Mouse (Mus musculus): ENCODE results near the gene Adamtsl4.
"Not testable (repeated sequence)": the region's sequence is repeated elsewhere in the genome, so short reads cannot be mapped to it uniquely, and the experiment has no call there.

Adamtsl4 gene

GRCm38 (mm10) chr3:95660788-95661478 lies 26.8 kb downstream of the Adamtsl4 start:
- DNase-seq (ENCODE audit: low read depth) = peak; percentile 43

GRCm38 (mm10) chr3:95659948-95660347 lies 27.8 kb downstream of the Adamtsl4 start:
- DNase-seq (ENCODE audit: low read depth) = no peak

DNA sequence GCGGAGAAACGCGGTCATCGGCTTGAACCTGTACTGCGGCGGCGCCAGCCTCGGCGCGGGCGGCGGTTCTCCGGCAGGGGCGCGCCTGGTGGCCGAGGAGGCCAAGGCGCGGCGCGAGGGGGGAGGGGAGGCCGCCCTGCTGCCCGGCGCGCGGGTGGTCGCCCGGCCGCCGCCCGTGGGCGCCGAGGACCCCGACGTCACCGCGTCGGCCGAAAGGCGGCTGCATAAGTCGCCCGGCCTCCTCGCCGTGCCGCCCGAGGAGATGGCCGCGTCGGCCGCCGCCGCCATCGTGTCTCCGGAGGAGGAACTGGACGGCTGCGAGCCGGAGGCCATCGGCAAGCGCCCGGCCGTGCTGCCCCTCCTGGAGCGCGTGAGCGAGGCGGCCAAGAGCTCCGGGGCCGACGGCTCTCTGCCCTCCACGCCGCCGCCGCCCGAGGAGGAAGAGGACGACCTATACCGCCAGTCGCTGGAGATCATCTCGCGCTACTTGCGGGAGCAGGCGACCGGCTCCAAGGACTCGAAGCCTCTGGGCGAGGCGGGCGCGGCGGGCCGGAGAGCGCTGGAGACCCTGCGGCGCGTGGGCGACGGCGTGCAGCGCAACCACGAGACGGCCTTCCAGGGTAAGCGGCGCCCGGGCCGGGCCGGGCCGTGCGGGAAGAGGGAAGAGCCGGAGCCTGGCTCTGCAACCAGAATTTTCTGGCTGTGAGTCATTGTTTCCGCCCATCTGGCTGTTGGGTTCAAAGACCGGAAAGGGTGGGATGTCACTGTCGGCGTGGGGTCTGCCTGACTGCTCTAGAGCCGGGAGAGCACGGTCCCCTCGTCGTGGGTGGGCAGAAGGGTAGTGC lies 28.6 kb downstream of the Adamtsl4 start:
- peak; percentile 83 for DNase-seq (ENCODE audit: low read depth)

- peak; percentile 89 for DNase-seq (ENCODE audit: low read depth)
Observed at GRCm38 (mm10) chr3:95658236-95658867, 29.4 kb downstream of the Adamtsl4 start, which contains the start of gene Mcl1. TSS of gene Mcl1 (plus strand) at chr3:95658788.

DNA sequence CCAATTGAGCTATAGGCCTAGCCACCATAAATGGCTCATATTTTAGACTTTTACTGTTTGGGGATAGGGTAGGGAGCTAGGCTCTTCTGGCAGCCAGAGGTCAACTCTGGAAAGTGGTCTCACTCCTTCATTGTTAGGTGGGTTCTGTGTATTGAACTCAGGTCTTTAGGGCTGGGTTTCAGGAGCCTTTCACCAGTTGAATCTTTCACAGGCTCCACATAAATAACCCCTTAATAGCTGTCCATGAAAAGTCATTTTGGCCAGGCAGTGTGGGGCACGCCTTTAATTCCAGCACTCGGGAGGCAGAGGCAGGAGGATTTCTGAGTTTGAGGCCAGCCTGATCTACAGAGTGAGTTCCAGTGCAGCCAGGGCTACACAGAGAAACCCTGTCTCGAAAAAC lies 30.0 kb downstream of the Adamtsl4 start:
- DNase-seq (ENCODE audit: low read depth) = no peak

GRCm38 (mm10) chr3:95657108-95657507 lies 30.6 kb downstream of the Adamtsl4 start:
- no peak for DNase-seq (ENCODE audit: low read depth)

- DNase-seq (ENCODE audit: low read depth) = no peak
Observed at GRCm38 (mm10) chr3:95655437-95655836, 32.3 kb downstream of the Adamtsl4 start.

- DNase-seq (ENCODE audit: low read depth) = not testable (repeated sequence)
Observed at GRCm38 (mm10) chr3:95654371-95654770, 33.3 kb downstream of the Adamtsl4 start.

DNA sequence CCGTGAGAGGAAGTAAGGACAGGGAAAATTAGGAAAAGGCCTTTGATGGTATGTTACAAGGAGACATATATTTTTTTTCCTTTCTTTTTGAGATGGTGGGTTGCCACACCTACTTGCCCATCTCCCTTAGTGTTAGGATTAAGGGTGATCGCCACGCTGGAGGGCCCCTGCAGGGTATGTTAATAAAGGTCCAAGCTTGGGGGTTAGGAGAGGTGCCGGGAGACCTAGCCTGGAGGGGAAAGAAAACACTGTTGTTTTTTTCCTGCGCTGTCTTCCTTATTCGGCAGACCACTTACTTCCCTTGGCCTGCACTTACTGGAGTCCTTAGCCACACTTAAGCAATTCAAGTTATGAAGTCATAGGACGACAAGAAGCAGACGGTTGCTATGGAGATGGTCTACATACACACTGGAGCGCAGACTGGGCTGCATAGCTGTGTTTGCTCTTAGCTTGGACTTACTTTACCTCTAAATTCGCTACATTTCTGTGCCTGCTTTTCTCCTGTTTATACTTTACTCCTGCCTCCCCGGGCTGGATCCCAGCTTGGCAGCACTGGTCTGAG lies 34.2 kb downstream of the Adamtsl4 start:
- no peak for DNase-seq (ENCODE audit: low read depth)

DNA sequence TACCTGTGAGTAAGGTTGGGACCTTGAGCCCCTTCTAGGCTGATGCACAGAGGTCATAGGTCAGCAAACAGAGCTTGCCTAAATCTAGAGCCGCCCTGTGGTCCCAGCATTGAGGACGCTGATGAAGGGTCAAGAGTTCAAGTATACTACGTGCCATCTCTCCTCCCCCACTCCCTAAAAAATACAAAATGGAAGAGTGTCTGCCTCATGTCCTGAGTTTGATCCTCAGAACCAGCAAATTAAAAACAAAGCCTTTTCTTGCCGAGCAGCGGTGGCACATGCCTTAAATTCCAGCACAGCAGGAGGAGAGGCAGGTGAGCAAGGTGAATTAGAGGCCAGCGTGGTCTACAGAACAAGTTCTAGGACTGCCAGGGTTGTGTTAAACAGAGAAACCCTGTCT lies 34.8 kb downstream of the Adamtsl4 start:
- DNase-seq (ENCODE audit: low read depth) = no peak

- no peak for DNase-seq (ENCODE audit: low read depth)
Observed at GRCm38 (mm10) chr3:95652204-95652811, 35.4 kb downstream of the Adamtsl4 start.

GRCm38 (mm10) chr3:95651391-95652203 lies 36.1 kb downstream of the Adamtsl4 start:
- DNase-seq (ENCODE audit: low read depth) = no peak

DNA sequence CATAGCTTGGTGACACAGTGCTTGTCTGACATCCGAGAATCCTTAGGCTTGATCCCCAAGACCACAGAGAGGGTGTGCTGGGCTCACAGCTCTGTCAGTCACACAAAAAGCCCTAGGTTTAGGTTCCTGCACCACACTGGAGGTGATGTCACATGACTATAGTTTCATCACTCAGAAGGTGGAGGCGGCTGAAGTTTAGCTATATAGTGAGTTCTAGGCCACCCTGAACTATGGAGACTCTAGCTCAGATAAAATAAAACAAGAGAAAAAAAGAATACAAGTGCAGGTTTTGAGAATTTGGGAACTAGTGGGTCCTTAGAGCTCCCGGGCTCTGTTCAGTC lies 36.7 kb downstream of the Adamtsl4 start:
- no peak for DNase-seq (ENCODE audit: low read depth)

- DNase-seq (ENCODE audit: low read depth) = peak; percentile 43
Observed at GRCm38 (mm10) chr3:95650276-95651032, 37.3 kb downstream of the Adamtsl4 start.

GRCm38 (mm10) chr3:95648016-95648415 lies 39.7 kb downstream of the Adamtsl4 start:
- no peak for DNase-seq (ENCODE audit: low read depth)

DNA sequence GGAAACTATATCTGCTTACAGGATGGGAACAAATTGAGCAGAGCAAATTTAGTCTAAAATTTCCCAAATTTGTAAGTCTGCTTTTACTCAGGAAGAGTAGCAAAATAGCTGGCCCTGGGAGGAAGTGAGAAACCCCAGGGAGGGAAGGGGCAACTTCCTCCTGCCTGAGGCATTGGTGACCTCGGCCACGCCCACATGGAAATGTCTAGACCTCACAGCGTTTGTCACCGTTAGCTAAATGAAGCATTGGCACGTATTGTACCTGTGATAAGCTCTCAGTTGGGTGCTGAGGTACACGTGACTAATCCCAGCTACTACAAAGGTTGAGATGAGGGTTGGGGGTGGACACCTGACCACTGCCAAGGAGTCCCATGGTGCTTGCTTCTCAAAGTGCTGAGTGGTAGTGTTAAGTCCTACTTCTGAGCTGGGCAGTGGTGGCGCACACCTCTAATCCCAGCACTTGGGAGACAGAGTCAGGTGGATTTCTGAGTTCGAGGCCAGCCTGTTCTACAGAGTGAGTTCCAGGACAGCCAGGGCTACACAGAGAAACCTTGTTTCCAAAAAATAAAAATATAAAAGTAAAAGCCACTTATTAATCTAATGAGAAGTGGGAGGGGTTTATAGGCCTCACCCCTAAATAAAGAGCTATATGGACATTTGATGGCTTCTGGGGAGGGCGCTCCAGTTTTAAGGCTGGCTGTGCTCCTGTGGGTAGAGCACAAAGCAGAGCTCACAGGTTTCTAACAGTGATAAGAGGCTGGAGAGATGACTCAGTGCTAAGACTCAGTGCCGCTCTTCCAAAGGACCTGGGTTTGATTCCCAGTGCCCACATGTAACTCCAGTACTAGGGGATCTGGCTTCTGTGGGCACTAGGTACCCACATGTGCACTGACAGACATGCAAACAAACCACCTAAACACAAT lies 42.1 kb downstream of the Adamtsl4 start:
- DNase-seq (ENCODE audit: low read depth) = peak; percentile 68

DNA sequence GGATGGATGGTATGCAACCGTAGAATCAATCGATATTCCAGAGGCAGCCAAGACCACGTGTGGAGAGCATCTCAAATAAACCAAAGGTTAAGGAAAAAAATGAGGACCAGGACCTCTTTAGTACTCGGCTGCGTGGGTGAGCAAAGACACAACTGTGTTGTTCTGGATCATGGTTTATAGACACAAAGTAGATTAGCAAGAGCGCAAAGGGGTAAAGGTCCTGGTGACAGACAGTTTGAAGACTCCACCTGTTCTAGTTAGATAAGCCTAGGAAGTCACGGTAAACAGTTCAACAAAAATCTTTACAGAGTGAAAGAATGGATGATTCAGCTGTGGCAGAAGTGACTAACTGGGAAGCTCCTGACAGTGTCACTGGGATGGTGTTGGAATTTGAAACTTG lies 44.6 kb downstream of the Adamtsl4 start:
- DNase-seq (ENCODE audit: low read depth) = no peak

DNA sequence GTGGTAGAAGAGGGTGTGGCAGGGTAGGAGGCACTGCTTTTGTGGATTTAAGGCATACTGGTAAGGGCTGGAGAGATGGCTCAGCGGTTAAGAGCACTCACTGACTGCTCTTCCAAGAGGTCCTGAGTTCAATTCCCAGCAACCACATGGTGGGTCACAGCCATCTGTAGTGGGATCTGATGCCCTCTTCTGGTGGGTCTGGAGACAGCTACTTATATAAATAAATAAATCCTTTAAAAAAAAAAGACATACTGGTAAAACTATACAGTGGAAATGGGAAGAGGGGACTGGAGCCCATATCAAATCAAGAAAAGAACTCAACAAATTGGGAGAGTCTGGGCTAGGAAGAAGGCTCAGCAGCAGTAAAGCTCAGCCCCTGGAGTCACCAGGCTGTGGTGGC lies 48.0 kb downstream of the Adamtsl4 start:
- no peak for DNase-seq (ENCODE audit: low read depth)

DNA sequence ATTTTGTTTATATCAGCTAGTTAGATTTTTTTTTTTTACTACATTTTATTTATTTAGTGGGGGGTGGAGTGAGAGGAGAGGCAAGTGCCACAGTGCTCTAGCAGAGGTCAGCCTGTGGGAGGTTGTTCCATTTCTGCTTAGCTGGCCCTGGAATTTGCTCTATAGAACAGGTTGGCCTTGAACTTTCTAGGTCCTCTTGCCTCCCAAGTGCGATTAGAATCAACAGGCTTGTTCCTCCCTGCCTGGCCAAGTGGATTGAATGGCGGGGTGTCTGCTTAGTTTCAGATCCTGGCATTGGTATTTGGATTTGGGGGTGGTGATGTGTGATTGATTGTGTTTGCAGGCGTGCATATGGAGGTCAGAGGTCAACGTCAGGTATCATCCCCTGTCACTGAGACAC lies 51.6 kb downstream of the Adamtsl4 start:
- no peak for DNase-seq (ENCODE audit: low read depth)
